Mouse (Mus musculus) layer of hippocampus, postnatal 25 days (tissue): ENCODE results near the gene Clint1. TPM values are rescaled to one million over a fixed set of nuclear protein-coding genes. Genes with fewer than 3 reads are reported as not detected.

Source experiments
- DNase-seq, 2 experiments: peaks; one replicate each; pipeline ENCODE4 v3.0.0; 2022; ENCODE audit warnings: mixed read lengths in 2 of 2, low spot score in 1 of 2; ENCODE audit errors: extremely low spot score in 1 of 2
- total RNA-seq, 2 experiments: library from RNA; stranded (reverse); gene quantifications; 2 replicates each; pipeline ENCODE4 v1.2.3; 2021

Gene Clint1
- total RNA-seq, 2 experiments from 2014 or later, result 51.9 to 56.1 TPM

DNA sequence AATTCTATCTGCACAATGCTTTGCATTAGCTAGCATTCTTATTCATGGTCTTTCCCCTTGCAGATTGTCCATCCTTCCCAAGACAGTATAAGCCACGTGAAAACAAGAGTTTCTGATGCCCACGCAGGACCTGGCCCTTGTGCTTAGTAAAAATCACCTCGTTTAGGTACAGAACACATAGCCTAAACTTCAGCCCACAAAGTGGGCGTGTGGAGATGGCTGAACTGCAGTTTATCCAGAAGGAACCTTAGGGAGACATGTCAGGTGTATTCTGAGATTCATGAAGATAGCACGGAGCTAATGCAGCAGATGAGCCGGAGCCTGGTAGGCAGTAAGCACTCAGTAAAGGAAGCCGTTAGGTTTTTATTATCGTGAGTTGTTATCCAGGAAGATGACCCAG is 69.2 kb downstream of the Clint1 start:
- DNase-seq, result no peak

DNA sequence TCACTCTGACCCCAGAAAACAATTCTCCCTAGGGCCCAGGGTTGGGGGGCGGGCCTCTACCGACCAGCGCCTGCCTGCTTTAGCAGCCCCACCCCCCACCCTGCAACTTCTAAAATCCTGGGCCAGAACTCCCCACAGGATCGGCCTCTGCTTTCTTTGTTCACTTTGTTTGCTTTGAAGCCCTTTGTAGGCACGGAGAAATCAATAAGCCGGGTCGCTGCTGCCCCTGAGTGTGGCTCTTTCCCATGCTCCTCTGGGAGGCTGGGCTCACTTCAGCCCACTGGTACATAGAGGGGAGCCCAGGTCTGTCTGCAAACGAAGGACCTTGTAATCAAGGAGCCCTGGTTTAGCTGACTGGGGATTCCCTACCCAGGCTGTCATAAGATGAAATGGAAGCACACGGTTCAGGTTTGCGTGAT is 69.6 kb downstream of the Clint1 start:
- DNase-seq, result no peak

DNA sequence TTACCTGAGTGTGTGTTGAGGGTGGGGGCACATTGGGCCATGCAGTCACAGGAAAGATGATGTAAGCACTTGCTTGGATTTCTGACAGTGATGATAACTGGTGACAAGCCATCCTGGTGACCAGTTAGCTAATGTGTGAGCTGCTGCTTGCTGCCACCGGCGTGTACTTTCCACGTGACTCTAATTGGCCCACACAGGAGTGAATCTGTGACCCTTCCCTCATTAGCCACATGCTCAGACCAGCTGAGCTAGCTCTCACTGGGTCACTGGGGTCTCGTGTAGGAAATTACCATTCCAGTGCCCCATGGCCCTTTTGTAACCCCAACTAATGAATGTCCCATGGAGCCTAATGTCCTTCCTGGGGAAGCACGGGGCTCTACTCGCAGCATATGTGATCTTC is 73.6 kb downstream of the Clint1 start:
- no peak for DNase-seq

DNA sequence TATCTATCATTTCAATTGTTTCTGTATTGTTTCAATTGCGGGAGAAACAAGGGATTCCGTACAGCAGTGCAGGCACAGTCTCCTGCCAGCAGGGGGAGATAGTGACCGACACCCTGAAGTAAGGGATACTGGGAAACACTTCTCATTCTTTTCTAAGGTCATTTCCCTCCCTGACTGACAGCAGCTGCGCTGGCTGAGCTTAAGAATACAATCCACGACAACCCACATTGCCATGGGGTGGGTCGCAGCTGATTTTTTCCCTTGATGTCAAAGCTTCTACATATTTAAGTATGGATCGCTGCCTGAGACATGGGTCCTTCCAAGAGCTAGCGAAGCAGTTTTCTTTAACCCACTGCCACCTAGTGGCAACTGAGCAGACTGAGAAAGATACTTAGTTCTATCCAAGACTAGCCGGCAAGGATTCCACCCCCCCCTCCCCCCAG is 74.8 kb downstream of the Clint1 start:
- DNase-seq, result peak; percentile 59 to 72

DNA sequence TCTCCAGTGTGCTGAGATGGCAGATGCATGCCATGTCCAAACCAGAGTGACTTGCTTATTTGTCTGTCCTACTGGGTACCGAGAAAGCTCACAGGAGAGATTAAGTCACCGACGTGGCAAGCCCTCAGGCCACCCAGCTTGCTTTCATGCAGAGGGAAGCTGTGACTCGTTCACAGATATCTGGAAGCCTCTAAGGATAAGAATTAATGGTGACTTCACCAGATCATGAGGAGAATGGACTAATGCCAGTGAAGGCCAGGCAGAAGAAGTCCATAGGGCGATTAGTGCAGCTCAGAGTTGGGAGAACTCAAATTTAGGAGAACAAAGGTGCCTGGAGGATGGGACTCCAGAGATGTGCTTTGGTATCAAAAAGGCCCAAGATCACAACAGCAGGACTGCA is 75.6 kb downstream of the Clint1 start:
- no peak for DNase-seq

DNA sequence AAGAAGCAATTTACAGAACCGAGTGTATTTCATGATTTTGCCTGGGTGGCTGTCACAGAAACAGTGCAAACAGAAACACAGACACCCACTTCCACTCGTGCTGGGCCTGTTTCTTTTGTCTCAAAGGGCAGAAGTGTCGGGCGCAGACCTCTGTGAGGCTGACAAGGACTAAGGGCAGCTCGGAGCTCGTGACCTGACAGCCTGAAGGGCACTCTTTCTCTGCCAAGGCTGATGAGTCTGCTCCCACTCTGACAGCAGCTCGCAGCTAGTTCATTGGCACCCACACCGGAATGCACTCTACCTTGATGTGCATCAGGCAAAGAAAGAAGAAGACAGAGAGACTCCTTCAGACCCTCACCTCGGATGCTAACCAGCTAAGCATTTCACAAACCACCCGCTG is 77.7 kb downstream of the Clint1 start:
- DNase-seq, result no peak

DNA sequence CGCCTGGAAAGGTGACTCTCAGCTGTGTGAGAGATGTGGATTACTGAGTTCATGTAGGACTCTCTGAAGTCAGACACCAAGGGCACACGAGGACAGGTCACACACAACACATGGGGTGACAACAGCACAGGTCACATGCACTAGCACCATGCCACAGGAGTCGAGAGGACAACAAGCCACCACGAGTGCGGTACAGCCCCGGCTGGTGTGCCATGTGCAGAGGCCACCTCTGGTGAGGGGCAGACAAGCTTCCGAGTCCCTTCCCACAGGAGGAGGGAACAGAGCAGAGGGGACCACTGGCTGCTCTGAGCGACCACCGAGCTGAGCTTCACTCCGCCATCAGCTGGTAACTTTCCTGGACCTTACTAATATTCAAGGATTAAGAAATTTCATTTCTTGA is 80.9 kb downstream of the Clint1 start:
- no peak for DNase-seq

DNA sequence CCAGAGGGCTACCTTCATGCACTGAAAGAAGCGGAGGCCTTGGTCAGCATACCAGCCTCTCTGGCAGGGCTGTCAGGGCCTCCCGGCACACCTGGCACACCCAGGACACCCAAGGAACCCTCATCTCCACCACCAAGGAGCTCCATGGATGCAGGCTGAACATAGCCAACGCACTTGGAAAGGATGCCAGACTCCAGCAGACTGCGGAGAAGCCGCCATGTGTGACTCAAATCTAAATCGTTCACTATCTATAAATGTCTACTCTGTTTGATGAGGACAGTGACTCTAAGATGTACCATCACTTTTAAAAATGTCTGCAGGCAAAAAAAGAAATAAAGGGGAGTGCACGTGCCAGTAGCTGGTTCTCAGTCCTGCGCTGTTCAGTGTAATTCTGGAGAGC is 85.6 kb downstream of the Clint1 start:
- no peak for DNase-seq

DNA sequence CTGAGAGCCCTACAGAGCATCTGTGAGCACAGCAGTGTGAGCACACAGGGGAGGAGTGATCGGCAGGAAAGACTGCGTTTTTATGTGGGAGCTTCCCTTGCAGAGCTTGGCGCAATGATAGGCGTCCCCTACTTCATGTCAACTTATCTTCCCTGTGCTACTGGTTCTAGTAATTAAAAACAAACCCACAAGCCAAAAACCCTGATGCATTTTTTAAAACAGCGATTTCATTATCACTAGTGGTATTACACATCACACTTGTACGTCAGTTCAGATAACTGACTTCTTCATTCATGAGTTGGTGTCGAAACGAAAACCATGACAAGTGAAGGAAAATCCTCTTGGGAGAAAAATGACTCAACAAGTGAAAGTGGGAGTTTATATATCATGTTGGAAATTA is 87.1 kb downstream of the Clint1 start:
- no peak for DNase-seq

DNA sequence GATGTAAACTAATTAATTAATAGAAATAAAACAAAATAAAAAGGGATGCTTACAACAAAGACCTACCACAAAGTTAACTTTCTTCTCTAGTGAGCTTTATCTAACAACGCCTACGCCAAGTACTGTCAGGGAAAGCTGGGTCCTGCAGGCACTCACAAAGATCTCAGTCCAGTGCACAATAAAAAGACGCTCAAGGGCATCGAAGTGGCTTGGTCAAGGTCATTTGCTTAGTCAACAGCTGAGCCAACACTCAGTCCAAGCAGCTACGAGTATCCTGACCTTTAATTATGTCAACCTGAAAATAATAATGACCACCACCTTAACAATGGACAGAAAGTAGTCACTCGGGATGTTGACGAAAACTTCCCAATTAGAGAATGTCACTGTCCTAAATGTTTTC is 90.4 kb downstream of the Clint1 start:
- DNase-seq, result no peak

DNA sequence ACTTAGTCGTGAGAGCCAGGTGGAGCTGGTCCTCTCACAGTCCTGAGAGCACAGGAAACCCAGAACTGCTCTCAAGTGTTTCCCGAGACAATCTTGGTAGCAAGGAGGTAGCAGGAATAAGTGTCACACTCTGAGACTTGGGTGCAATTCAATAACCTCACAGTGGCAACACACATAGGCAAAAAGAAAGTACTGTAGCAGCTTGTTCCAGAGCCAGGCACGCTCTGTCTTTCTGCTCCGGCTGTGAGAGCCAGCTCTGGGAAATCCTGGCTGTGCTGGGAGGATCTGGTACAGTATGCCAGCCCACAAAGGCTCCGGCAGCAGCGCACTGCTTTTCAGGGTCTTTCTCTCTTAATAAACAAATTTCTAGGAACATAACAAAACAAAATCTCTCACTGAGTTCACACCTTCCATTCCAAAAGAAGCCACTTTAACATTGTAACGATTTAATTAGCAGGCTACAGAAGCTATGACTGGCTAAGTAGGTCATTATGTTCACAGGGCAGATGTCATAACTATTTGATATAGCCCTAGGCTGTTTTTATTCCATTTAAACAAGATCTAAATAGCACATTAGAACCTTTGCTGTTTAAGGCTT is 91.4 kb downstream of the Clint1 start:
- DNase-seq, result peak in 1 of 2 experiments; percentile 30

DNA sequence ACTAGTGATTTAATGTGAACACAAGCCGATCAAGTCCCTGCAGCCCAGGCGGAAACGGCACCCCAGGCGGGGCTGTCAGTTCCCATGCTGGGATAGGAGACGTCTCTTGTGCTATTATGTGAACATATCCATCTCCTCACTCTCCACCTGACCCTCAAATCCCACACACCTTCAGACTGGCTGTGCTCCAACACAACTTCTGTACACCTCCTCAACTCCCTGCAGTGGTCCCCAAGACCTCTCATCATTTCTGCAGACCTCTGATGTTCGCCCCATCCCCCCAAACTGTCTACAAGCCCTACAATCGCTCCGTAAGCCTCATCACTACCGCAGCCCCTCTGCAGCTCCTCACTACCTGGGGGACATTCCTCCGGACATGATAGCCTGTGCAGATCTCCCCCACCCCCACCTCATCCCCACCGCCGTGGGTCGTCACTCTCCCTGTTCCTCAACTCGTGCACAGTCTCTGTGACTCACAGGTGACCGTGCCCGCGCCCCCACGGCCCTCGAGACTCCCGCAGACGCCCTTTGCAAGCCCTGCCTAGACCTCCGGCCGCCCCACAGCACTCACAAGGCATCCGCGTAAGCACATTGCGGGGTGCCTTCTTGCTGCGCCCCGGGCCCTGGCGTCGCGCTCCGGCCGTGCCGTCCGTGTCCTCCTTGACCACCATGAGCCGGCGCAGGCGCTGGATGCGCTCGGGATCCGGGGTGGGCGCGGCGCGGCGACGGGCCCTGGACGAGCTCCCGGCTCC is 92.2 kb downstream of the Clint1 start:
- DNase-seq, result no peak

DNA sequence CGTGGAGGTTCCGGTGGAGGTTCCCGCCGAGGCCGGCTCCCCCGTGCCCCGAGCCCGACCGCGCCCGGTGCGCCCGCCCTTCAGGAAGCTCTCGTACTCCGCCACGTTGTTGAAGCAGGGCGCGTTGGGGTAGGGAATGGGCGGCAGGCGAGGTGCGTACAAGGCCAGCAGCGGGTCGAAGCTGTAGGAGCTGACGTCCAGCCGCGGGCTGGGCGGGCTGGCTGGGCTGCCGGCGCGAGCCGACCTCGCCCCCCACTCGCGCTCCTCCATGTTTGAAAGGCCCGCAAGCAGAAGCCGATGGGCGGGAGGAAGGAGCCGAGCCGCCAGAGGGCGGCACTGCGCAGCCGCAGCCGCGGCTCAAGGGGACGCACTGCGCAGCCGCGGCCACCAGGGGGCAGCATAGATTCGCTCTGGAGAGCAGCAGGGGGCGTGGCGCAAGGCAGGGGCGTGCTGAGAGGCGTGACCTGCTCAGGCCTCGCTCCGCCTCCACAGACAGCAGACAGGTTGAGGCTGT is 92.8 kb downstream of the Clint1 start, which contains the start of gene Lsm11:
Gene Lsm11, minus strand, starts transcription at position 293 of the 514 bp plus-strand sequence.
- DNase-seq, result peak; percentile 99 to 100

DNA sequence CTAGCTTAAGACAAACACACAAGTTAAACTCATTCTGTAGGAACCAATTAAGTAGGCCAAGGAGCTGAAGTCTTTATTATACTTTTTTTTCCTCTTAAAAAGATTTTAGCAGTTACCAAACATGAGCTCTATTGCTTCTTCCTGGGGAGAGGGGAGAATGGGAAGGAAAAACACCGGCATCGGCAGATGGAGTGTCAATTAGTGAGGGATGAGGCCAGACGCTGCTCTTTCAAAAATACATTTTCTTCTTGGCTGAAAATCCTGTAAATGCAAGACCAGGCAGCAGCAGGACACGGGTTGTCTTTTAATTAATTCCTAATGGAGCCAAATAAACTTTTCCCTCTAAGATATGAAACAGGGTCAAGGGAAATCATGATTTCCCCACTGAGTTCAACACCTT is 94.9 kb downstream of the Clint1 start:
- no peak for DNase-seq

DNA sequence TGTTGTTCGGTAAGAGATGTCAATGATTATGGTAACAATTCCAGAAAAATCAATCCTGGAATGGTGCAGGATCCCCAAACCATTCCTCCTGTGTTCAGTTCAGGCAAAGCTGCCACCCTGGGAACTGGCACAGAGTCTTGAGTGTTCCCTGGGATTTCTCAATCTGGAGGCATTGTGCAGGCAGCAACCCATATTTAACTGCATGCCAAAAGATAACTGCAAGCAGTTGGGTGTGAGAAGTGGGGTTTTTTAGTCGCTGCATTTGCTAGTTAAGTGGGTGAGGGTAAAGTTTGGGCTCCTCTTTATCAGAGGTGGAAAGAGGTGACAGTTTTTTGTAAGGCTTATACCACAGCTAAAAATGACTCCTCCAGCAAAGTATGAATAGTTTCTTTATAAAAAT is 95.6 kb downstream of the Clint1 start:
- no peak for DNase-seq

DNA sequence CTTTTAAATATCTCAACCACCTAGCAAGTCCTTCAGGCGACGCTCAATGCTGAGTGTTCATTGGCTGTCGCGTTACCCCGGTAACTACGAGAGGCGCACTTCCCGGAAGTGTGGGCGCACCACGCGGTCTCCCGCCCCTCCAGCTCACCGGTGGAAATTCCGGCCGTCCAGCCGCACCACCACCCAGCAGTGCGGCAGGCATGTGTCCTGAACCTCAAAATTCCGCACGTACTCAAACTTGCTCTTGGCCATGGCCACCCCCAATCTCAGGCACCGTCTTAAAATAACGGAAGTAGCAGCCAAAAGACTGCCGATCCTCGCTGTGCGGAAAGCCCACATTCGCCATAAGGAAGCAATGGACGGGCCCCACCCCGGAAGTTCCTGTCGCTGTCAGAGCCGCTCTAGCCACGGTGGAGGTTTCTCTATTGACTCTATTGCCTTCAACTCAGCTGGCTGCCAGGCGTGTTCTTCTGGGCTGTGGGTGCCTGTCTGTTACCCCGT is 103.3 kb downstream of the Clint1 start, which contains the start of gene Thg1l:
Gene Thg1l, minus strand, starts transcription at position 368 of the 501 bp plus-strand sequence.
- DNase-seq, result peak; percentile 77 to 94

DNA sequence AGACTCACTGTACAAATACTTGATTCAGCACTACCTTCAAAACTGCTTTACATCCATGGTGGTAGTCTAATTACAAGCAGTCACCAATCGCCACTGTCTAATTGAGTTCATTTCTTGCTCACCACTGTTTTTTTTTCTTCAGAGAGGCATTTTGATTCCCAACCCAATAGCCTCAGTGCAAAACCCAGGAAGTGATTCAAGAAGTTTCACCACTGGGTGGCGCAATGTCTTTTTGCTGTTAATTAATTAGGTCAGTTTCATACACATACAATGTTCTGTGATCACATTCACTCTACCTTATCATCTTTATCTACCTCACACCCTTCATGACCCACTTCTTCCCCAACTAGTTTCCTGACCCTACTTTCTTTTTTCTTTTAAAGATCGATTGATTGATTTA is 107.7 kb downstream of the Clint1 start:
- peak in 1 of 2 experiments; percentile 42 for DNase-seq

DNA sequence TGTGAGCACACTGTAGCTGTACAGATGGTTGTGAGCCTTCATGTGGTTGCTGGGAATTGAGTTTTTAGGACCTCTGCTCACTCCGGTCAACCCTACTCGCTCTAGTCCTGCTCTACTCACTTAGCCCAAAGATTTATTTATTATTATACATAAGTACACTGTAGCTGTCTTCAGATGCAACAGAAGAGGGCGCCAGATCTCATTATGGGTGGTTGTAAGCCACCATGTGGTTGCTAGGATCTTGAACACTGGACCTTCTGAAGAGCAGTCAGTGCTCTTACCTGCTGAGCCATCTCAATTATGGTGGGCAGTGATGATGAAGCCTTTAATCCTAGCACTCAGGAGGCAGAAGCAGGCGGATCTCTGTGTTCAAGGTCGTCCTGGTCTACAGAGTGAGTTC is 108.2 kb downstream of the Clint1 start:
- DNase-seq, result no peak
